Mouse (Mus musculus): ENCODE data around the gene Clmn.

- TF ChIP-seq POLR2A (IDR thresholded peaks at IDR 0.05; ENCODE audit: low read depth, low read length) (no peak), CTCF (conservative IDR thresholded peaks at IDR 0.05; ENCODE audit: insufficient read depth, insufficient read length, low read depth, low read length) (no peak)
Observed at GRCm38 (mm10) chr12:104758066-104758465, 106.8 kb downstream of the Clmn start.

Data from kidney, adult 2 months (tissue).